Mouse (Mus musculus) testis, postnatal 10 days (tissue): ENCODE data around the gene Jazf1.

Experiments
- DNase-seq: peaks from one replicate; pipeline ENCODE4 v3.0.0; 2021; ENCODE audit warnings: low spot score

The Jazf1 gene

GRCm38 (mm10) chr6:52955304-52955703 lies 113.1 kb downstream of the Jazf1 start:
- no peak for DNase-seq

- no peak for DNase-seq
These were observed 113.6 kb downstream of the Jazf1 start for GRCm38 (mm10) chr6:52954861-52955260.

- DNase-seq, result no peak
These were observed 114.0 kb downstream of the Jazf1 start for GRCm38 (mm10) chr6:52954441-52954840.

GRCm38 (mm10) chr6:52952526-52952900 lies 115.9 kb downstream of the Jazf1 start:
- peak; percentile 27 for DNase-seq

GRCm38 (mm10) chr6:52951871-52952525 lies 116.4 kb downstream of the Jazf1 start:
- peak; percentile 26 for DNase-seq

- DNase-seq, result peak; percentile 33
These were observed 118.1 kb downstream of the Jazf1 start for GRCm38 (mm10) chr6:52950371-52950770.

- no peak for DNase-seq
These were observed 125.9 kb downstream of the Jazf1 start for GRCm38 (mm10) chr6:52942534-52942933.

- no peak for DNase-seq
These were observed 126.3 kb downstream of the Jazf1 start for GRCm38 (mm10) chr6:52942101-52942500.

GRCm38 (mm10) chr6:52937916-52938315 lies 130.5 kb downstream of the Jazf1 start:
- DNase-seq, result no peak

- DNase-seq, result peak; percentile 83
These were observed 131.4 kb downstream of the Jazf1 start for GRCm38 (mm10) chr6:52936995-52937394.

- no peak for DNase-seq
These were observed 134.4 kb downstream of the Jazf1 start for GRCm38 (mm10) chr6:52934021-52934420.

GRCm38 (mm10) chr6:52932603-52933178 lies 135.7 kb downstream of the Jazf1 start:
- no peak for DNase-seq

- DNase-seq, result no peak
These were observed 139.1 kb downstream of the Jazf1 start for GRCm38 (mm10) chr6:52929358-52929757.

GRCm38 (mm10) chr6:52926947-52927346 lies 141.5 kb downstream of the Jazf1 start:
- no peak for DNase-seq

- DNase-seq, result no peak
These were observed 142.9 kb downstream of the Jazf1 start for GRCm38 (mm10) chr6:52925458-52926042.

- no peak for DNase-seq
These were observed 147.2 kb downstream of the Jazf1 start for GRCm38 (mm10) chr6:52921248-52921647.

GRCm38 (mm10) chr6:52920719-52921118 lies 147.7 kb downstream of the Jazf1 start:
- DNase-seq, result no peak

GRCm38 (mm10) chr6:52919442-52919841 lies 149.0 kb downstream of the Jazf1 start:
- DNase-seq, result peak; percentile 51

- DNase-seq, result peak; percentile 84
These were observed 149.5 kb downstream of the Jazf1 start for GRCm38 (mm10) chr6:52918980-52919379.

- DNase-seq, result no peak
These were observed 151.0 kb downstream of the Jazf1 start for GRCm38 (mm10) chr6:52917471-52917870.

GRCm38 (mm10) chr6:52916836-52917376 lies 151.5 kb downstream of the Jazf1 start:
- no peak for DNase-seq

GRCm38 (mm10) chr6:52914921-52915320 lies 153.5 kb downstream of the Jazf1 start:
- DNase-seq, result no peak
